Mouse (Mus musculus): ENCODE data around the gene Aldh3a2. TPM values are rescaled to one million over a fixed set of nuclear protein-coding genes. Genes with fewer than 3 reads are reported as not detected.

Aldh3a2 gene
- polyA plus RNA-seq, 1 experiment from 2014 or later = 24.5 TPM

DNA sequence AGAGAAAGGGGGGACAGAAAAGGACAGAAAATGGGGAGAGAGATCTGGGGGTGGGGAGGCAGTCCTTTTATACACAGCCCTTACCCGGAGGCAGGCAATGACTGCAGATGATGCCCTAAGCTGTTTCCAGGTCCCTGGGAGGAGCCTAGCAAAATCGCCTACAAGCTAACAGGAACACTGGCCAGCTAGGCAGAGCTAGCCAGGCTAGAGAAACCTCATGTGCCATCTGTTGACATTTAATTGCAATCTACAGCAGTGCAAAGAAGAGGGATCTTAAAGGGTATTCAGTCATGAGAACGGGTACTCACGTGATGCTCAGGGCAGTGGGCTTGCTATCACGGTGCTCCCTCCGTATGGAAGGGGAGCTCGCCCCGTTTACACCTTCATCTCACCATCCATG lies 39.4 kb downstream of the Aldh3a2 start:
- H3K9me3 ChIP-seq (replicated peaks) = no peaks in the 10 kb centered on the region
- H3K4me3 ChIP-seq = no peak overlapping the region
- H3K36me3 ChIP-seq = no peaks in the 10 kb centered on the region
- no peak overlapping the region for H3K4me2 ChIP-seq
- 74% methylated on average over 8 of the region's 8 CpGs for whole genome bisulfite sequencing (ENCODE audit: insufficient replicate concordance)
- peaks cover 5% of the 10 kb centered on the region for H3K4me1 ChIP-seq
- H3K27ac ChIP-seq = no peak overlapping the region
- ATAC-seq = no peak
- H3K27me3 ChIP-seq (replicated peaks) = peaks cover 14% of the 10 kb centered on the region
- H3K9ac ChIP-seq = no peak overlapping the region

DNA sequence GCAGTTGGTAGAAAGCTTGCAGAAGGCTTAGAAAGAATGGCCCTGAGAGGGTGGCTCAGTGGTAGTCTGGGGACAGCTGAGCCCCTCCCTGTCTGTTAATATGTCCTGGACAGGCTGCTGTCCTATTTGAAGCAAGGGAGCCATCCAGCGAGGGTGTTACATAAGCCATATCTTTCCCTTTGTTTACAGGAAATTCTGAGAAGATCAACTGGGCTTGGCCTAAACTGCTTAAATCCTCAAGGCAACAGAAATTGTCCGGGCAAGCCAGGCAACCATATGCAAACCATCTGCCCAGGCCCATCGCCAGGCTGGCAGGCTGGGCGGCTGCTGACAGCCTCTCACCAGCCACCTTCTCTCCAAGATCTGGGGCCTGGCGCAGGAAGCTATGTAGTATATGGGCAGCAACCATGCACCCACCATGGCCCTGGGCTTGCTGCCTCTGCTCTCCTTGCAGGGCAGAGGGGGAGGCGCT lies 41.3 kb downstream of the Aldh3a2 start:
- WGBS (ENCODE audit: insufficient replicate concordance) = 64% methylated on average over 6 of the region's 6 CpGs
- Histone ChIP-seq H3K9ac (no peak overlapping the region), H3K4me1 (peaks cover 6% of the 10 kb centered on the region), H3K4me2 (no peak overlapping the region), H3K27ac (no peak overlapping the region), H3K4me3 (no peak overlapping the region), H3K9me3 (replicated peaks) (no peaks in the 10 kb centered on the region), H3K36me3 (no peaks in the 10 kb centered on the region), H3K27me3 (replicated peaks) (peaks cover 2% of the 10 kb centered on the region; the same call in 1 of the 2 replicates)
- ATAC-seq = no peak

DNA sequence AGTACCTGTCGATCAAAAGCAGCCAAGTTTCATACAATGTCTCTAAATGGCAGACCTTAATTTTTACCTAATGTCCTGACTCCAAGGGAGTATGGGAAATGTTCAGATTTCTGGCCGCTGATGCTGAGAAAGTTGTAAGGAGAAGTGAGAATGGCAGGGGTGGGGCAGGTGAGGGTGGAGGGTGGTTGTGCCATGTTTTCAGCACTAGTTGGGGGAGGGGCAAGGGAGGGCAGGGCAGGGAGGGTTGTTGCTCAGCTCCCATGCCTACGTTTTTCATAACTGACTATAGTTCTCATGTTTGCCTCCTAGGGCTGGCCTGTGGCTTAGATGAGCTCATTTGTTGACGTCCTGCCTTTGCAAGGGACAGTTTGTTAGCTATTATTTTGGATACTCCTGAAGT lies 41.8 kb downstream of the Aldh3a2 start:
- H3K36me3 ChIP-seq = no peaks in the 10 kb centered on the region
- H3K9me3 ChIP-seq (replicated peaks) = no peaks in the 10 kb centered on the region
- H3K4me1 ChIP-seq = peaks cover 6% of the 10 kb centered on the region
- H3K4me2 ChIP-seq = no peak overlapping the region
- no peak overlapping the region for H3K27ac ChIP-seq
- H3K4me3 ChIP-seq = no peak overlapping the region
- H3K9ac ChIP-seq = no peak overlapping the region
- 63% methylated on average over 4 of the region's 4 CpGs for WGBS (ENCODE audit: insufficient replicate concordance)
- H3K27me3 ChIP-seq (replicated peaks) = no peaks in the 10 kb centered on the region; the same call in 1 of the 2 replicates
- no peak for ATAC-seq

DNA sequence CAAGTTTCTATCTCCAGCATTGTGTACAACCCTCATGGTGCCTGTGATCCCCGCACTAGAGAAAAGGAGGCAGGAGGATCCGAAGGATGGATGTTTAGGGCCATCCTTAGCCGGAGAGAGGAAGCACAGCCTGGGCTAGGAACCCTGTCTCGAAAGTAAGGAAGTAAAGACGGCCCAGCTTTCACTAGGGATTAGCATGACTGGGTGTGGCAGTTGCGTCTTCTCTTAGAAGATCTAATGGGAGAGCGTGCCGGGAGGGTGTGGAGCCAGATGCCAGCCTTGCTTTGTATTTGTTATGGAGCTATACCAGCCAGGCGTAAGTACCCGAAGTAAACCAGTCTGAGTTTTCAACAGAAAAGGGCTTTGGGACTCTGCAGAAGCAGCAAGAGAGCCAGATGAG lies 42.4 kb downstream of the Aldh3a2 start:
- Histone ChIP-seq H3K4me2 (no peak overlapping the region), H3K27me3 (replicated peaks) (no peaks in the 10 kb centered on the region; the same call in 1 of the 2 replicates), H3K4me1 (peaks cover 6% of the 10 kb centered on the region), H3K9me3 (replicated peaks) (no peaks in the 10 kb centered on the region), H3K9ac (no peak overlapping the region), H3K4me3 (no peak overlapping the region), H3K36me3 (no peaks in the 10 kb centered on the region), H3K27ac (no peak overlapping the region)
- ATAC-seq = no peak
- 72% methylated on average over 10 of the region's 10 CpGs for WGBS (ENCODE audit: insufficient replicate concordance)

DNA sequence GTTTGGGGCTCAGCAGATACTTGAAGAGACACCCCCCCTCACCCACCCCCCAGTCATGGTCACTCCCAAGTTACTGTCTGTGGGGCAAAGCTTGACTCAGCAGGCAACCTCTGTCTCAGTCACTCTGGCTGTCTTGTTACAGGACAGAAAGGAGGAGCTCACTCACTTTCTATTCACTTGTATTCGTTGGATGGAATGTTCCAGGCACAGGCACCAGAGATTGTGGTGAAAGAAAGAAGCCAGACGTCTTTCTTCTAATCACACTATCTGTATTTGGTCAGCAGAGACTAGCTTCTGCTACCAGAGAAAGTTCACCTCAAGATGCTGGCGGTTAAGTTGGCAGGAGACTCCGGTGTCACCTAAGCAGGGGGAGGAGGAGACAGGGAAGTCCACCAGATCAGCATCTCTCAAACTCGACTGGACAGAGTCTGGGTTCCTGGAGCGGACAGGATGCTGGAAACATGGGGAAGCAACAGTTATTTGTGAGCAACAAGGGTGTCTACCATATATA lies 43.0 kb downstream of the Aldh3a2 start:
- 59% methylated on average over 6 of the region's 6 CpGs for WGBS (ENCODE audit: insufficient replicate concordance)

DNA sequence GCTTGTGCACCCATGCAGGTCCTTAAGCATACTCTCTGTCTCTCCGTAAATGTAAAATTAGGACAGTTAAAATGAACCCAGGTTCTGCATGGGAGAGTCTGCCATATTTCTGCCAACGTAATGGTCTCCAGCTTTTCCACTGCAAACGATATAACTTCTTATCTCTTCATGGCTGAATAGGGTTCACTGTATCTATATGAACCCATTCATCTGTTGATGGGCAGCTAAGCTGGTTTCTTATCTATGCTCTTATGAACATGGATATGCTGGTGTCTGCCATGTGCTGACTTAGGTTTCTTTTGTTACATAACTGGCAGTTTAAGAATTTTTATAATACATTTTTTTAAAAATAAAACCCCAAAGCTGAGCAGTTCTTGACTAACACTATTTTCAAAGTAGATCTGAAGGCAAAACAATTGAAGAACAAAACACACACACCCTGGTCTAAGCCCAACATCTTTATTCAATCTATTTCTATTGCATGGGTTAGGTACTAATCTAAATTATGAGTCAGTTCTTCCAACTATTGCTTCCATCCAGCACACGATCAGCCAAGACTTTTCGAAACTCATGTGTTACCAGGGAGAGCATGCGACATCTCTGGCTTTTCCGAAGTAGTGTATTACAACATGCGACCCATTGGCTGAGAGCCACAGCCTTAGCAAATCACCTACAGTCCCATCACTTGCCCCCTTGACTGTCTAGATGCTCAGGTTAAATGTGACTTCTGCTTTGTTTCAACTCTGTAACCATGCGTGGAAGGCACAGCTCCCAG lies 44.1 kb downstream of the Aldh3a2 start:
- Histone ChIP-seq H3K9me3 (replicated peaks) (no peaks in the 10 kb centered on the region), H3K36me3 (no peaks in the 10 kb centered on the region), H3K4me1 (peaks cover 6% of the 10 kb centered on the region), H3K27ac (no peak overlapping the region), H3K9ac (no peak overlapping the region), H3K4me3 (no peak overlapping the region), H3K4me2 (no peak overlapping the region), H3K27me3 (replicated peaks) (no peaks in the 10 kb centered on the region; the same call in 1 of the 2 replicates)
- WGBS (ENCODE audit: insufficient replicate concordance) = 63% methylated on average over 9 of the region's 9 CpGs
- ATAC-seq = no peak

More for the DNA sequence above, 43.0 kb downstream of the Aldh3a2 start:
- Histone ChIP-seq H3K4me2 (no peak overlapping the region), H3K9me3 (replicated peaks) (no peaks in the 10 kb centered on the region), H3K9ac (no peak overlapping the region), H3K36me3 (no peaks in the 10 kb centered on the region), H3K27ac (no peak overlapping the region), H3K4me1 (peaks cover 6% of the 10 kb centered on the region), H3K27me3 (replicated peaks) (no peaks in the 10 kb centered on the region; the same call in 1 of the 2 replicates), H3K4me3 (no peak overlapping the region)
- no peak for ATAC-seq

DNA sequence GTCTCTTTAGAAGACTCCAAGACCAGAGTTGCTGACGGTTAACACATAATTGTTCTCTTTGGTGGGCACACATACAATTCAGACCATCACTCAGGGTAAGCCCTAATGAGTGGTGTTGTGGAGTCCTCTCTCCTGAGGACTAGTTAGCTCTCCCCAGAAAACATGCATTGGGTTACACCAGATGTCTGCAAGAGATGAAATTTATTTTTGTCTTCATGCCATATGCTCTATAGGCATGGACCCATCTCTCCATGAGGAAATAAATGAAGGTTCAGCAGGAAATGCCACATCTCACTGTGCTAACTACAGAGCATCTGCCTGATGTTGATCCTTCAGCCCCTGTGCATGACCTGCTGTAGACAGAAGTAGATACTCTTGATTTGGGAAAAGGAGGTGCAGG lies 45.3 kb downstream of the Aldh3a2 start:
- no peak for ATAC-seq
- Histone ChIP-seq H3K4me2 (no peak overlapping the region), H3K36me3 (no peaks in the 10 kb centered on the region), H3K27me3 (replicated peaks) (no peaks in the 10 kb centered on the region), H3K27ac (no peak overlapping the region), H3K4me1 (peaks cover 6% of the 10 kb centered on the region), H3K9ac (no peak overlapping the region), H3K4me3 (no peak overlapping the region), H3K9me3 (replicated peaks) (no peaks in the 10 kb centered on the region)
- 62% methylated on average over 1 of the region's 1 CpGs for WGBS (ENCODE audit: insufficient replicate concordance)

DNA sequence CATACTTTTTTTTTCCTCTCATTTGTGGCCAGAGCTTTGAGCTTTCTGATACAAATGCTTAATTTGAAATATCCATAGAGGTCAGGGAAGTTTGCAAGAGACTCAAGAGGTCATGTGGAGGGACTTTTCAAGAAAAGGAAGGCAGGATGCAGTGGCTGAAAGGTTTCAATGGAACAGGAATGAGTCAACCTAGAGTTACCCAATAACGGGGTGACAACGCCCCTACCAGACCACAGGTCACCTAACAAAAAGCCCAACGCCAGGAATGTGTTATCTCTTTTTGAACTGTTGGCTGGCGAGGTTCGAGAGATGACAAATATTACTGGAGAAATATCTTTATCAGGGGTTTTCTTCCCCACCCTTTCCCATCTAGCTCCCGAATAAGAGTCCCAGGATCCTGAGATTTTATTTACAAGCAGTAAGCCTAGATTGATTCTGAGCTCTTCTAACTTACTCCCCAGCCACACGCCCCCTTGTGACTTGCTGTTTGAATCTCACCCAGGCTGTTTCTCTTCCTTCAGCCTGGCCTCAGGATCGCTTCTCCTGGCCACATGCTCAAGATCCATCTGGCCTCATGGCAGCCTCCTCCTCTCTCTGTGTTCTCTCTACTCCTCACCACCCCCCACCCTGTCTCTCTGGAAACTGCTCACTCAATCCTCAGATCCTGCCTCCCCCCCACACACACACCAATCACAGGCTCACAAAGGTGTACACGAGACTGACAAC lies 46.9 kb downstream of the Aldh3a2 start:
- no peak for ATAC-seq
- Histone ChIP-seq H3K9ac (no peak overlapping the region), H3K9me3 (replicated peaks) (no peaks in the 10 kb centered on the region), H3K27ac (no peak overlapping the region), H3K4me1 (peaks cover 6% of the 10 kb centered on the region), H3K4me2 (no peak overlapping the region), H3K36me3 (no peaks in the 10 kb centered on the region), H3K27me3 (replicated peaks) (no peaks in the 10 kb centered on the region), H3K4me3 (no peak overlapping the region)
- 40% methylated on average over 9 of the region's 9 CpGs for WGBS (ENCODE audit: insufficient replicate concordance)

DNA sequence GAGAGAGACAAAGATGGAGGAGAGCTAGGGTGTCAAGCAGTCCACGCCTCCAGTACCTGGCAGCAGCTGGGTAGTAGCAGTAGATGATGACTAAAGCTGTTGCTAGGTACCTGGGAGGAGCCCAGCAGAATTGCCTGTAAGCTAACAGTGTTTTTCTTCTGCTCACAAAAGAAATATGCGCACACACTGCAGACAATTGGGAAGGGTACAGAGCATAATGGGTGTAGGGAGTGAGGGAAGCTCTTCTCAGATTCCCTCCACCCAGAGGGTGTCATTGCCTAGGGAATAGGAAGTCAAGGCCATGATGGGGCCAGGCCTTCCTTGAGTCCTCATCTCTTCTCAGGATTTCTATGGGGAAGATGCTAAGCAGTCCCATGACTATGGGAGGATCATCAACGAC lies 51.3 kb downstream of the Aldh3a2 start:
- Histone ChIP-seq H3K9me3 (replicated peaks) (no peaks in the 10 kb centered on the region), H3K4me1 (no peaks in the 10 kb centered on the region), H3K4me2 (no peak overlapping the region), H3K36me3 (no peaks in the 10 kb centered on the region), H3K9ac (no peak overlapping the region), H3K27me3 (replicated peaks) (peaks cover 33% of the 10 kb centered on the region), H3K4me3 (no peak overlapping the region), H3K27ac (no peak overlapping the region)
- WGBS (ENCODE audit: insufficient replicate concordance) = 63% methylated on average over 3 of the region's 3 CpGs
- ATAC-seq = no peak

DNA sequence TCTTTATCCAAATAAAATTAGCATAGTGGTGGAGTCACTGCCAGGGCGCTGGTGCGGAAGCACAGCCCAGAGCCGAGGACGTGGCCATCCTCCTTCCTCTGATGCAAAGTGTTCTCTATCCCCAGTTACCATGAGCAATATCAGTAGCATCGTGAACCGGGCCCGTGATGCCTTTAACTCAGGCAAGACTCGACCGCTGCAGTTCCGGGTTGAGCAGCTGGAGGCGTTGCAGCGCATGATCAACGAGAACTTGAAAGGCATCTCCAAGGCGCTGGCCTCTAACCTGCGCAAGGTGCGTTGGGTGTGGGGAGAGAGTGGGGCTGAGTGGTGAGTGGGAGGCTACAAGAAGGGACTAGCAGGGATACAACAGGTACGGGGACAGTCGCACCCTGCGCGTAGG lies 55.2 kb downstream of the Aldh3a2 start:
- Histone ChIP-seq H3K4me2 (no peak overlapping the region), H3K27me3 (replicated peaks) (peaks cover 48% of the 10 kb centered on the region), H3K9me3 (replicated peaks) (no peaks in the 10 kb centered on the region), H3K36me3 (no peaks in the 10 kb centered on the region), H3K9ac (no peak overlapping the region), H3K27ac (no peak overlapping the region), H3K4me3 (no peak overlapping the region), H3K4me1 (no peaks in the 10 kb centered on the region)
- no peak for ATAC-seq
- 29% methylated on average over 20 of the region's 20 CpGs for WGBS (ENCODE audit: insufficient replicate concordance)

DNA sequence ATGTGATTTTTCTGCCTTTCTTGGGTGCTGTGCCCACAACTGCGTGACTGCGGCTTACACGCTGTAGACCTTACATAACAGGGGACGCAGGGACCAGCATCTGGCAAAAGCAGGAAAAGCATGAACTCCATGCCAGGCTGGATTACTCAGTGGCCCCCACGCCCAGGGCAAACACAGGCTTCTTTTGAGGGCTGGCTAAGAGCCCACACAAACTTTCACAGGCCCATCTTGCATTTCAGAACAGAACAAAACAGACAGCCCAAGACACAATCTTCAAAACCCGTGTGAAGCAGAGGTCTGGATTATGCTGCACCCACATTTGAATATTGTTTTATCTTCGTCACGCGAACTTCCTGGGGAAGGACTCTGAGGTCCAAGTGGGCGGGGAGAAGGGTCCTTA lies 58.9 kb downstream of the Aldh3a2 start:
- WGBS (ENCODE audit: insufficient replicate concordance) = 58% methylated on average over 10 of the region's 10 CpGs
- peaks cover 39% of the 10 kb centered on the region for H3K27me3 ChIP-seq (replicated peaks)
- H3K9me3 ChIP-seq (replicated peaks) = no peaks in the 10 kb centered on the region
- no peak overlapping the region for H3K4me3 ChIP-seq
- no peak overlapping the region for H3K9ac ChIP-seq
- H3K4me1 ChIP-seq = no peaks in the 10 kb centered on the region
- ATAC-seq = no peak
- H3K36me3 ChIP-seq = no peaks in the 10 kb centered on the region
- no peak overlapping the region for H3K4me2 ChIP-seq
- H3K27ac ChIP-seq = no peak overlapping the region

All from liver, embryonic 12.5 days (tissue).